Mouse (Mus musculus): ENCODE data around the gene Igsf9b. TPM values are rescaled to one million over a fixed set of nuclear protein-coding genes. Genes with fewer than 3 reads are reported as not detected.

The Igsf9b gene
- 3.1 and 3.3 TPM in 2 replicates for polyA plus RNA-seq (2016; fragmentation: Nextera tagmentation; extraction: Ambion mirVana)

GRCm38 (mm10) chr9:27298411-27299285 lies at the start of gene Igsf9b:
Gene Igsf9b (plus strand): TSS chr9:27299204.
- Histone ChIP-seq H3K4me2 (peak within 1 kb of the TSS; percentile 88), H3K4me1 (replicated peaks) (peaks cover 26% of the 10 kb centered on the region), H3K9me3 (replicated peaks) (no peaks in the 10 kb centered on the region), H3K27ac (ENCODE audit: poor library complexity, severe bottlenecking) (no peak within 1 kb of the TSS), H3K27me3 (replicated peaks) (peaks cover 58% of the 10 kb centered on the region), H3K36me3 (no peaks in the 10 kb centered on the region), H3K9ac (peak within 1 kb of the TSS; percentile 38), H3K4me3 (peak within 1 kb of the TSS; percentile 58)
- ATAC-seq (ENCODE audit: insufficient number of reproducible peaks, low FRiP score), result peak; percentile 96
- under 1% methylated on average over 40 of the region's 40 CpGs for WGBS

DNA sequence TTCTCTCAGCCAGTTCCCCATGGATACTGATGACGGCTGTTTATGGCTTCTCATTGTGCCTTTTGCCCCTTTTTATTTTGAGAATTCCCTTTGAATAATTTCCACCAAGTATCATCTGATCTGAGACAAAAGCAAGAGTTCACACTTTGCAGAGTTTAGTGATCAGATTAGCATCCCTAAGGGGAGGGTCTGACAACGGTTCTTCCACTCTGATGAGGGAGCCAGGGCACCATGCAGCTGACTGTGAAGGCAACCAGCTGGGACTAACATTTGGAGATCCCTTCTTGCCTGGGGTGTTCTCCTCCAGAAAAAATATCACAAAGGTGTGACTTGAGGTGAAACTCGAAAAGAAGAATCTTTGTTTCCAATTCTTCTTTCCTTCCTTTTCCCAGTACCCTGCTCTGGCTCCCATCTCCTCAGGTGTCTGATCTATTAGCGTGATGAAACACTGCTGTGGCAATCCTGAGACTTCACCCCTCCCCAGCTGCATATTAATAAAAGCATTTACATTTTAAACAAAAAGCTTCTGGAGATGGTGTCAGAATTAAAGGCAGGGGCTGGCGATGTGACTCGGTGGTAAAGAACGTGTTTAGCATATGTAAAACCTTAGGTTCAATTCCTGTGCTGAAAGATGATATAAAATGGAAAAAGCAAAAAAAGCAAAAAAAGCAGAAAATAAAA lies 46.8 kb upstream of the Igsf9b start:
- ATAC-seq (ENCODE audit: insufficient number of reproducible peaks, low FRiP score), result no peak
- 58% methylated on average over 7 of the region's 7 CpGs for WGBS
- H3K9ac ChIP-seq, result no peak overlapping the region
- H3K4me2 ChIP-seq, result no peak overlapping the region
- H3K27me3 ChIP-seq (replicated peaks), result no peaks in the 10 kb centered on the region
- no peaks in the 10 kb centered on the region for H3K4me1 ChIP-seq (replicated peaks)
- no peaks in the 10 kb centered on the region for H3K36me3 ChIP-seq
- H3K4me3 ChIP-seq, result no peak overlapping the region
- no peaks in the 10 kb centered on the region for H3K9me3 ChIP-seq (replicated peaks)
- H3K27ac ChIP-seq (ENCODE audit: poor library complexity, severe bottlenecking), result no peak overlapping the region

DNA sequence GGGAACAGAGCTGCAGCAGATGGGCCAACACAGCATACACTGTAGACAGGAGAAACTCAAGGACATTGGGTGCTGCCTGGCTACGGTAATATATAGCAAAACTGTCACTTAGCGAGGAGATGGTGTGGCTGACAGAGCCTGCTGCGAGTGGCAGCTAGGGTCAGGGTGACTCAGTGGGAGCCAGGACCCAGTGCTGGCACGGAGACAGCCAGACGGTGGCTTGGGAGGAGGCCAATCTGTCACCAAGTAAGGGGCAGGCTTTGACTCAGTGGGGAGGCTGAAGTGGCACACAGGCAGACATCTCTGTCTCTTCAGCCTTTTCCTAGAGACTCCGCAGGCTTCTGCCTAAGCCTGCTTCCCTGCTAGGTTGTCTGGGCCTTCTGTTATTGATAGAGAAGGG lies 42.5 kb upstream of the Igsf9b start:
- H3K27me3 ChIP-seq (replicated peaks), result no peaks in the 10 kb centered on the region
- H3K4me2 ChIP-seq, result no peak overlapping the region
- H3K36me3 ChIP-seq, result no peaks in the 10 kb centered on the region
- no peak overlapping the region for H3K9ac ChIP-seq
- H3K4me1 ChIP-seq (replicated peaks), result no peaks in the 10 kb centered on the region
- 39% methylated on average over 6 of the region's 6 CpGs for WGBS
- 0 out of 2 replicates have a peak, but pooled peaks have one; percentile 22 for ATAC-seq (ENCODE audit: insufficient number of reproducible peaks, low FRiP score)
- no peaks in the 10 kb centered on the region for H3K9me3 ChIP-seq (replicated peaks)
- H3K27ac ChIP-seq (ENCODE audit: poor library complexity, severe bottlenecking), result no peak overlapping the region
- H3K4me3 ChIP-seq, result no peak overlapping the region

GRCm38 (mm10) chr9:27260378-27260947 lies 38.5 kb upstream of the Igsf9b start:
- Histone ChIP-seq H3K4me3 (no peak overlapping the region), H3K4me2 (no peak overlapping the region), H3K27ac (ENCODE audit: poor library complexity, severe bottlenecking) (no peak overlapping the region), H3K9me3 (replicated peaks) (no peaks in the 10 kb centered on the region), H3K9ac (no peak overlapping the region), H3K27me3 (replicated peaks) (no peaks in the 10 kb centered on the region), H3K36me3 (no peaks in the 10 kb centered on the region), H3K4me1 (replicated peaks) (no peaks in the 10 kb centered on the region)
- 71% methylated on average over 3 of the region's 3 CpGs for WGBS
- no peak for ATAC-seq (ENCODE audit: insufficient number of reproducible peaks, low FRiP score)

DNA sequence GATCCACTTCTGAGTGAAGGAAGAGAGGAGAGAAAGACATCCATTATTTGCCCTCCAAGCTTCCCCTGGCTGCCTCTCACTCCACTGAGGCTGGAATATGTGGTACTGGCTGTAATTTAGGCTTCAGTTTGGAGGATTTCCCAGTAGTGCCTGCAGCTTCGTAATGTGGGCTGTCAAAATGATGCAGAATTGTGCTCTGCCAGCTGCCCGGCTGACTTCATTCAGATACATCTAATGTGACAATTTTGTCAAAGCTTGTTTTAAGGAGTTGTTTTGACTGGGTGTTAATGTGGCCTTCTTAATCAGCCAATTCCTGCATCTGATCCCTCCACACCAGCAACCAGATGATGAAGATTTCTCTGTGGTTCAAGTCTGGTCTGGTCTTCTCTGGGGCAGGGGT lies 37.1 kb upstream of the Igsf9b start:
- no peak overlapping the region for H3K4me3 ChIP-seq
- H3K9ac ChIP-seq, result no peak overlapping the region
- H3K4me1 ChIP-seq (replicated peaks), result no peaks in the 10 kb centered on the region
- H3K36me3 ChIP-seq, result no peaks in the 10 kb centered on the region
- no peak overlapping the region for H3K4me2 ChIP-seq
- 79% methylated on average over 2 of the region's 2 CpGs for WGBS
- no peaks in the 10 kb centered on the region for H3K9me3 ChIP-seq (replicated peaks)
- no peak for ATAC-seq (ENCODE audit: insufficient number of reproducible peaks, low FRiP score)
- no peaks in the 10 kb centered on the region for H3K27me3 ChIP-seq (replicated peaks)
- H3K27ac ChIP-seq (ENCODE audit: poor library complexity, severe bottlenecking), result no peak overlapping the region

GRCm38 (mm10) chr9:27265009-27265408 lies 34.0 kb upstream of the Igsf9b start:
- Histone ChIP-seq H3K4me3 (no peak overlapping the region), H3K36me3 (no peaks in the 10 kb centered on the region), H3K27me3 (replicated peaks) (no peaks in the 10 kb centered on the region), H3K4me2 (no peak overlapping the region), H3K27ac (ENCODE audit: poor library complexity, severe bottlenecking) (no peak overlapping the region), H3K4me1 (replicated peaks) (no peaks in the 10 kb centered on the region), H3K9me3 (replicated peaks) (no peaks in the 10 kb centered on the region), H3K9ac (no peak overlapping the region)
- ATAC-seq (ENCODE audit: insufficient number of reproducible peaks, low FRiP score), result no peak
- WGBS, result 47% methylated on average over 3 of the region's 3 CpGs

DNA sequence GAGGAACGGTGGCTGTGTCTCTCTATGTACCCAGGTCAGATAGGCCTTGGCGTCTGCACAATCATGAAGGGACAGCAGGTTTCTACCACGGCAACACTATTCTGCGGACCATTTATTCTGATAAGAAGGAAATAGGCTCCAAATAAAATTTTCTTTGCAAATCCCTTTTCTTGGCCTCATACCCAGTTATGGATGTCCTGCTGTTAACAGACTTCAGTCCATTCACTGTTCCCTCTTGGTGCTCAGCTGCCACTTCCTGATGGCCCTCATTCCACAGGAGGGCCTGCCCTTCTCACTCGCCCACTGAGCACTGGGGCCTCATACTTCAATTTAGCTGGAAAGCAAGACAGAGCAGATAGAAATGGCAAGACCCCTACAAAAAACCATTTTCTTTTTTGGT lies 31.1 kb upstream of the Igsf9b start:
- ATAC-seq (ENCODE audit: insufficient number of reproducible peaks, low FRiP score), result no peak
- Histone ChIP-seq H3K4me3 (no peak overlapping the region), H3K4me1 (replicated peaks) (no peaks in the 10 kb centered on the region), H3K36me3 (no peaks in the 10 kb centered on the region), H3K9ac (no peak overlapping the region), H3K27me3 (replicated peaks) (no peaks in the 10 kb centered on the region), H3K4me2 (no peak overlapping the region), H3K9me3 (replicated peaks) (no peaks in the 10 kb centered on the region), H3K27ac (ENCODE audit: poor library complexity, severe bottlenecking) (no peak overlapping the region)
- 78% methylated on average over 5 of the region's 5 CpGs for WGBS

GRCm38 (mm10) chr9:27268493-27268892 lies 30.5 kb upstream of the Igsf9b start:
- ATAC-seq (ENCODE audit: insufficient number of reproducible peaks, low FRiP score), result no peak
- H3K4me1 ChIP-seq (replicated peaks), result no peaks in the 10 kb centered on the region
- no peak overlapping the region for H3K4me3 ChIP-seq
- 76% methylated on average over 4 of the region's 4 CpGs for WGBS
- no peak overlapping the region for H3K27ac ChIP-seq (ENCODE audit: poor library complexity, severe bottlenecking)
- no peak overlapping the region for H3K4me2 ChIP-seq
- no peaks in the 10 kb centered on the region for H3K36me3 ChIP-seq
- no peaks in the 10 kb centered on the region for H3K9me3 ChIP-seq (replicated peaks)
- H3K27me3 ChIP-seq (replicated peaks), result no peaks in the 10 kb centered on the region
- no peak overlapping the region for H3K9ac ChIP-seq

DNA sequence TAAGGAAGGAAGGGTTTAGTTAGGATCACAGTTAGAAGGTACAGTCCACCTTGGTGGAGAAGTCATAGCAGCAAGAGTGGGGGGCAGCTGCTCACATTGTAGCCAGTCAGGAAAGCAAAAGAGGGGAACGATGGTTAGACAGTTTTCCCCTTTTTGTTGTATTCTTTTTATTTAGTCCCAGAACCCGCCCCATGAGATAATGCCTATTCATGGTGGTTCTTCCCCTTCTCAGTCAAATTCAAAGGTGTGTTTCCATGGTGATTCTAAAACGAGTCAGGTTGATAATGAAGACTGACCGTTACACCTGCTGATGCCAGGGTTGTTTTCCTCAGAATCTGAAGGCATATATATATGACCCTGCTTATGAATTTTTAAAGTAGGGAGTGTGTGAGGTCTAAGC lies 29.7 kb upstream of the Igsf9b start:
- Histone ChIP-seq H3K27ac (ENCODE audit: poor library complexity, severe bottlenecking) (no peak overlapping the region), H3K4me1 (replicated peaks) (no peaks in the 10 kb centered on the region), H3K4me3 (no peak overlapping the region), H3K36me3 (no peaks in the 10 kb centered on the region), H3K9ac (no peak overlapping the region), H3K4me2 (no peak overlapping the region), H3K9me3 (replicated peaks) (no peaks in the 10 kb centered on the region), H3K27me3 (replicated peaks) (no peaks in the 10 kb centered on the region)
- WGBS, result 65% methylated on average over 4 of the region's 4 CpGs
- no peak for ATAC-seq (ENCODE audit: insufficient number of reproducible peaks, low FRiP score)

- Histone ChIP-seq H3K9me3 (replicated peaks) (no peaks in the 10 kb centered on the region), H3K36me3 (no peaks in the 10 kb centered on the region), H3K4me2 (no peak overlapping the region), H3K4me1 (replicated peaks) (no peaks in the 10 kb centered on the region), H3K27ac (ENCODE audit: poor library complexity, severe bottlenecking) (no peak overlapping the region), H3K9ac (no peak overlapping the region), H3K4me3 (no peak overlapping the region), H3K27me3 (replicated peaks) (no peaks in the 10 kb centered on the region)
- no peak for ATAC-seq (ENCODE audit: insufficient number of reproducible peaks, low FRiP score)
- WGBS, result 72% methylated on average over 2 of the region's 2 CpGs
These were observed 29.1 kb upstream of the Igsf9b start for GRCm38 (mm10) chr9:27269904-27270303.

DNA sequence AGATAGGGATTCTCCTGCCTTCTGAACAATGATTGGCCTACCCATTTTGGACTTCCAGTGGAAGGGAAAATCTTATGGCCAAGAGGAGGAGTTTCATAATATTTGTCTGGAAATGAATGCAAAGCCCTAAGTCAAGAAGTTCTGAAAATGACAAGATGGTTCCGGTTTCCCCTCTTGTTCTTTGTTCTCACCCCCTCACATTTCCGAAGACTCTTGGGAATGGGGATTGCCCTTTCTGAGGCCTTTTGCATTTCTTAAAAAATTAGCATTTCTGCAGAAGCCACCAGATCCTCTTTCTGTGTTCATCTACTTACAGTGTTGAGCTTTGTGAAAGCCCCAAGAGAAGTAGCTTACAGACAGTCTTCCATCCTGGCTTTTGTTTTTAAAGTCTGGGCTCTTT lies 27.1 kb upstream of the Igsf9b start:
- no peak overlapping the region for H3K27ac ChIP-seq (ENCODE audit: poor library complexity, severe bottlenecking)
- no peaks in the 10 kb centered on the region for H3K4me1 ChIP-seq (replicated peaks)
- no peak for ATAC-seq (ENCODE audit: insufficient number of reproducible peaks, low FRiP score)

More for the DNA sequence above, 27.1 kb upstream of the Igsf9b start:
- Histone ChIP-seq H3K4me3 (no peak overlapping the region), H3K9ac (no peak overlapping the region), H3K27me3 (replicated peaks) (no peaks in the 10 kb centered on the region; the same call in 1 of the 2 replicates), H3K4me2 (no peak overlapping the region), H3K36me3 (no peaks in the 10 kb centered on the region), H3K9me3 (replicated peaks) (no peaks in the 10 kb centered on the region)
- 80% methylated on average over 2 of the region's 2 CpGs for WGBS
